Mouse (Mus musculus) hindbrain, embryonic 10.5 days (tissue): ENCODE results near the gene Dock1. TPM values are rescaled to one million over a fixed set of nuclear protein-coding genes. Genes with fewer than 3 reads are reported as not detected.

Source experiments
- DNase-seq: peaks from one replicate; pipeline ENCODE4 v3.0.0-alpha.2; 2017; ENCODE audit warnings: low spot score
- H3K27ac ChIP-seq: fragments of 300-500 bp; sonication (generic); 2 replicates; pipeline ENCODE4 v1.5.1; 2016; ENCODE audit warnings: mild to moderate bottlenecking, moderate library complexity
- H3K27me3 ChIP-seq: fragments of 300-500 bp; sonication (generic); 2 replicates; pipeline ENCODE4 v1.6.1; 2016; ENCODE audit warnings: mild to moderate bottlenecking; ENCODE audit not compliant: poor library complexity, insufficient read depth, severe bottlenecking
- H3K36me3 ChIP-seq: fragments of 300-500 bp; sonication (generic); 2 replicates; pipeline ENCODE4 v1.6.1; 2016; ENCODE audit warnings: mild to moderate bottlenecking, moderate library complexity
- H3K4me1 ChIP-seq: fragments of 300-500 bp; sonication (generic); replicated peaks from 2 replicates; pipeline ENCODE4 v1.6.1; 2016; ENCODE audit warnings: mild to moderate bottlenecking
- H3K4me3 ChIP-seq: fragments of 300-500 bp; sonication (generic); 2 replicates; pipeline ENCODE4 v1.5.1; 2016; ENCODE audit warnings: mild to moderate bottlenecking, moderate library complexity
- H3K9me3 ChIP-seq: fragments of 300-500 bp; sonication (generic); 2 replicates; pipeline ENCODE4 v1.6.1; 2016; ENCODE audit warnings: mild to moderate bottlenecking, moderate library complexity
- WGBS: fragments of 180-500 bp; shearing (Covaris S2); methylation state at CpG from one replicate; pipeline ENCODE4 v1.1.7; 2016; 5-methylcytosine and 5-hydroxymethylcytosine counted together
- polyA plus RNA-seq: library from polyadenylated mRNA; unstranded; fragments of >200 nt; fragmentation: Nextera tagmentation; extraction: Ambion mirVana; gene quantifications from 2 replicates; pipeline ENCODE4 v1.2.1, GENCODE M21; 2016

Dock1 gene
- polyA plus RNA-seq, 1 experiment from 2014 or later, result 21.9 TPM

- Histone ChIP-seq H3K27ac (0 out of 2 replicates have a peak overlapping the region, but pooled peaks have one; percentile 73), H3K4me1 (peaks cover 49% of the 10 kb centered on the region), H3K36me3 (no peaks in the 10 kb centered on the region), H3K4me3 (no peak overlapping the region), H3K27me3 (no peaks in the 10 kb centered on the region), H3K9me3 (no peaks in the 10 kb centered on the region)
- WGBS, result 42% methylated on average over 4 of the region's 4 CpGs
- no peak for DNase-seq
Observed at GRCm38 (mm10) chr7:134677852-134678251, 7.4 kb downstream of the Dock1 start.

- no peak overlapping the region for H3K4me3 ChIP-seq
- H3K9me3 ChIP-seq, result no peaks in the 10 kb centered on the region
- no peaks in the 10 kb centered on the region for H3K36me3 ChIP-seq
- 47% methylated on average over 13 of the region's 13 CpGs for WGBS
- DNase-seq, result peak; percentile 11
- H3K27me3 ChIP-seq, result no peaks in the 10 kb centered on the region
- peaks cover 38% of the 10 kb centered on the region for H3K4me1 ChIP-seq
- peak overlapping the region; percentile 73 for H3K27ac ChIP-seq
Observed at GRCm38 (mm10) chr7:134679314-134680158, 9.1 kb downstream of the Dock1 start.

GRCm38 (mm10) chr7:134680161-134680560 lies 9.7 kb downstream of the Dock1 start:
- peak overlapping the region; percentile 73; the same call in 1 of the 2 replicates for H3K27ac ChIP-seq
- no peak overlapping the region for H3K4me3 ChIP-seq
- H3K27me3 ChIP-seq, result no peaks in the 10 kb centered on the region
- no peak for DNase-seq
- H3K4me1 ChIP-seq, result peaks cover 38% of the 10 kb centered on the region
- H3K36me3 ChIP-seq, result no peaks in the 10 kb centered on the region
- no peaks in the 10 kb centered on the region for H3K9me3 ChIP-seq
- WGBS, result 80% methylated on average over 2 of the region's 2 CpGs

GRCm38 (mm10) chr7:134681729-134682527 lies 11.5 kb downstream of the Dock1 start:
- Histone ChIP-seq H3K27me3 (no peaks in the 10 kb centered on the region), H3K9me3 (no peaks in the 10 kb centered on the region), H3K4me1 (peaks cover 33% of the 10 kb centered on the region), H3K36me3 (0 out of 2 replicates have a peak, but pooled peaks cover 4% of the 10 kb centered on the region), H3K27ac (no peak overlapping the region), H3K4me3 (no peak overlapping the region)
- DNase-seq, result no peak
- 87% methylated on average over 12 of the region's 12 CpGs for WGBS

- H3K36me3 ChIP-seq, result peaks cover 10% of the 10 kb centered on the region; the same call in 1 of the 2 replicates
- H3K4me3 ChIP-seq, result no peak overlapping the region
- no peak overlapping the region for H3K27ac ChIP-seq
- WGBS, result 89% methylated on average over 6 of the region's 6 CpGs
- H3K9me3 ChIP-seq, result no peaks in the 10 kb centered on the region
- H3K27me3 ChIP-seq, result no peaks in the 10 kb centered on the region
- no peak for DNase-seq
- H3K4me1 ChIP-seq, result no peaks in the 10 kb centered on the region
Observed at GRCm38 (mm10) chr7:134688332-134688731, 17.9 kb downstream of the Dock1 start.

- no peak for DNase-seq
- H3K9me3 ChIP-seq, result no peaks in the 10 kb centered on the region
- no peak overlapping the region for H3K4me3 ChIP-seq
- WGBS, result 89% methylated on average over 5 of the region's 5 CpGs
- H3K27ac ChIP-seq, result no peak overlapping the region
- H3K36me3 ChIP-seq, result peaks cover 10% of the 10 kb centered on the region; the same call in 1 of the 2 replicates
- H3K27me3 ChIP-seq, result no peaks in the 10 kb centered on the region
- no peaks in the 10 kb centered on the region for H3K4me1 ChIP-seq
Observed at GRCm38 (mm10) chr7:134690118-134690517, 19.7 kb downstream of the Dock1 start.

- Histone ChIP-seq H3K9me3 (no peaks in the 10 kb centered on the region), H3K4me3 (no peak overlapping the region), H3K27me3 (no peaks in the 10 kb centered on the region), H3K36me3 (peaks cover 10% of the 10 kb centered on the region; the same call in 1 of the 2 replicates), H3K4me1 (no peaks in the 10 kb centered on the region), H3K27ac (no peak overlapping the region)
- no peak for DNase-seq
- 93% methylated on average over 3 of the region's 3 CpGs for WGBS
Observed at GRCm38 (mm10) chr7:134690806-134691205, 20.4 kb downstream of the Dock1 start.

- WGBS, result 91% methylated on average over 1 of the region's 1 CpGs
- no peak overlapping the region for H3K4me3 ChIP-seq
- H3K4me1 ChIP-seq, result peaks cover 10% of the 10 kb centered on the region
- DNase-seq, result no peak
- no peak overlapping the region for H3K27ac ChIP-seq
- H3K27me3 ChIP-seq, result no peaks in the 10 kb centered on the region
- no peaks in the 10 kb centered on the region for H3K36me3 ChIP-seq
- H3K9me3 ChIP-seq, result no peaks in the 10 kb centered on the region
Observed at GRCm38 (mm10) chr7:134693325-134693724, 22.9 kb downstream of the Dock1 start.

- no peak for DNase-seq
- H3K27ac ChIP-seq, result no peak overlapping the region
- no peaks in the 10 kb centered on the region for H3K27me3 ChIP-seq
- no peaks in the 10 kb centered on the region for H3K9me3 ChIP-seq
- peaks cover 17% of the 10 kb centered on the region for H3K4me1 ChIP-seq
- 93% methylated on average over 4 of the region's 4 CpGs for WGBS
- no peaks in the 10 kb centered on the region for H3K36me3 ChIP-seq
- no peak overlapping the region for H3K4me3 ChIP-seq
Observed at GRCm38 (mm10) chr7:134695431-134695830, 25.0 kb downstream of the Dock1 start.

GRCm38 (mm10) chr7:134696126-134696979 lies 25.9 kb downstream of the Dock1 start:
- H3K4me3 ChIP-seq, result no peak overlapping the region
- no peak for DNase-seq
- H3K27ac ChIP-seq, result no peak overlapping the region
- WGBS, result 84% methylated on average over 10 of the region's 10 CpGs
- H3K36me3 ChIP-seq, result no peaks in the 10 kb centered on the region
- no peaks in the 10 kb centered on the region for H3K27me3 ChIP-seq
- H3K4me1 ChIP-seq, result peaks cover 17% of the 10 kb centered on the region
- H3K9me3 ChIP-seq, result no peaks in the 10 kb centered on the region

GRCm38 (mm10) chr7:134697479-134697878 lies 27.0 kb downstream of the Dock1 start:
- peaks cover 23% of the 10 kb centered on the region for H3K4me1 ChIP-seq
- H3K4me3 ChIP-seq, result no peak overlapping the region
- no peaks in the 10 kb centered on the region for H3K9me3 ChIP-seq
- no peaks in the 10 kb centered on the region for H3K36me3 ChIP-seq
- DNase-seq, result no peak
- H3K27ac ChIP-seq, result peak overlapping the region; percentile 59; the same call in 1 of the 2 replicates
- WGBS, result 68% methylated on average over 4 of the region's 4 CpGs
- no peaks in the 10 kb centered on the region for H3K27me3 ChIP-seq

- WGBS, result 88% methylated on average over 5 of the region's 5 CpGs
Observed at GRCm38 (mm10) chr7:134698246-134698645, 27.8 kb downstream of the Dock1 start.

More at GRCm38 (mm10) chr7:134698246-134698645, 27.8 kb downstream of the Dock1 start:
- Histone ChIP-seq H3K4me3 (no peak overlapping the region), H3K27ac (no peak overlapping the region), H3K9me3 (no peaks in the 10 kb centered on the region), H3K4me1 (peaks cover 23% of the 10 kb centered on the region), H3K27me3 (no peaks in the 10 kb centered on the region), H3K36me3 (no peaks in the 10 kb centered on the region)
- DNase-seq, result no peak
